Mouse (Mus musculus) erythroblast, embryonic 14.5 days (primary cell): Measurements from ENCODE around the gene Nell2. TPM values are rescaled to one million over a fixed set of nuclear protein-coding genes. Genes with fewer than 3 reads are reported as not detected.

Experiments
- H3K27me3 ChIP-seq: 2 replicates; pipeline ENCODE4 v1.6.1; 2012; ENCODE audit warnings: inconsistent platforms; ENCODE audit not compliant: control insufficient read depth
- H3K36me3 ChIP-seq: 2 replicates; pipeline ENCODE4 v1.6.1; 2012; ENCODE audit warnings: mild to moderate bottlenecking, inconsistent platforms; ENCODE audit not compliant: control insufficient read depth
- H3K4me1 ChIP-seq: 2 replicates; pipeline ENCODE4 v1.6.1; 2012; ENCODE audit warnings: inconsistent platforms; ENCODE audit not compliant: control insufficient read depth
- H3K4me3 ChIP-seq: replicated peaks from 2 replicates; pipeline ENCODE3; 2012; ENCODE audit warnings: moderate library complexity, mild to moderate bottlenecking, inconsistent platforms
- H3K9me3 ChIP-seq: 2 replicates; pipeline ENCODE4 v1.6.1; 2012; ENCODE audit warnings: low read length, inconsistent platforms, mixed read lengths; ENCODE audit not compliant: control insufficient read depth
- GATA1 ChIP-seq: IDR thresholded peaks from 2 replicates; pipeline ENCODE4 v1.6.1; 2012; ENCODE audit warnings: low read length, inconsistent platforms, mixed read lengths
- TAL1 ChIP-seq: IDR thresholded peaks from 3 replicates; pipeline ENCODE4 v1.6.1; 2012; ENCODE audit warnings: low read length, inconsistent platforms, mixed read lengths
- polyA plus RNA-seq: library from polyadenylated mRNA; stranded (reverse); fragments of >175 nt; gene quantifications from 2 replicates; pipeline ENCODE4 v1.2.3, GENCODE M21; 2012

Gene Nell2
- polyA plus RNA-seq, 1 experiment, result not detected

GRCm38 (mm10) chr15:95107246-95107809, 421.0 kb downstream of the Nell2 start:
- TF ChIP-seq GATA1, result no peak
- no peak for TF ChIP-seq TAL1
- Histone ChIP-seq H3K36me3 (no peaks in the 10 kb centered on the region), H3K27me3 (no peaks in the 10 kb centered on the region), H3K9me3 (peaks cover 17% of the 10 kb centered on the region), H3K4me3 (no peak overlapping the region), H3K4me1 (no peaks in the 10 kb centered on the region)

- Histone ChIP-seq H3K9me3 (peaks cover 27% of the 10 kb centered on the region), H3K36me3 (no peaks in the 10 kb centered on the region), H3K27me3 (no peaks in the 10 kb centered on the region), H3K4me3 (no peak overlapping the region), H3K4me1 (no peaks in the 10 kb centered on the region)
- no peak for TF ChIP-seq GATA1
- TF ChIP-seq TAL1, result no peak
These were observed 426.8 kb downstream of the Nell2 start for GRCm38 (mm10) chr15:95101522-95101921.

- Histone ChIP-seq H3K36me3 (no peaks in the 10 kb centered on the region), H3K4me3 (no peak overlapping the region), H3K9me3 (peaks cover 23% of the 10 kb centered on the region), H3K4me1 (no peaks in the 10 kb centered on the region), H3K27me3 (no peaks in the 10 kb centered on the region)
- TF ChIP-seq GATA1 (no peak), TAL1 (no peak)
These were observed 428.2 kb downstream of the Nell2 start for GRCm38 (mm10) chr15:95100133-95100532.

- H3K4me3 ChIP-seq, result no peak overlapping the region
- no peak for TF ChIP-seq GATA1
These were observed 442.4 kb downstream of the Nell2 start for GRCm38 (mm10) chr15:95085962-95086361.

GRCm38 (mm10) chr15:95081654-95082053, 446.7 kb downstream of the Nell2 start:
- no peak for TF ChIP-seq TAL1
- no peak for TF ChIP-seq GATA1
- Histone ChIP-seq H3K27me3 (no peaks in the 10 kb centered on the region), H3K36me3 (no peaks in the 10 kb centered on the region), H3K4me3 (no peak overlapping the region), H3K9me3 (peaks cover 44% of the 10 kb centered on the region), H3K4me1 (no peaks in the 10 kb centered on the region)

More at GRCm38 (mm10) chr15:95085962-95086361, 442.4 kb downstream of the Nell2 start:
- Histone ChIP-seq H3K36me3 (no peaks in the 10 kb centered on the region), H3K9me3 (peaks cover 19% of the 10 kb centered on the region), H3K4me1 (no peaks in the 10 kb centered on the region), H3K27me3 (no peaks in the 10 kb centered on the region)

GRCm38 (mm10) chr15:95075356-95075755, 453.0 kb downstream of the Nell2 start:
- no peaks in the 10 kb centered on the region for H3K4me1 ChIP-seq
- H3K4me3 ChIP-seq, result no peak overlapping the region
- H3K27me3 ChIP-seq, result no peaks in the 10 kb centered on the region
- peaks cover 37% of the 10 kb centered on the region for H3K9me3 ChIP-seq
- no peak for TF ChIP-seq TAL1
- no peak for TF ChIP-seq GATA1
- H3K36me3 ChIP-seq, result no peaks in the 10 kb centered on the region

- H3K9me3 ChIP-seq, result peaks cover 28% of the 10 kb centered on the region
- H3K4me3 ChIP-seq, result no peak overlapping the region
- H3K4me1 ChIP-seq, result no peaks in the 10 kb centered on the region
- H3K27me3 ChIP-seq, result no peaks in the 10 kb centered on the region
- no peaks in the 10 kb centered on the region for H3K36me3 ChIP-seq
- TF ChIP-seq TAL1 (no peak), GATA1 (no peak)
These were observed 457.5 kb downstream of the Nell2 start for GRCm38 (mm10) chr15:95070881-95071280.

- Histone ChIP-seq H3K4me1 (no peaks in the 10 kb centered on the region), H3K36me3 (no peaks in the 10 kb centered on the region), H3K4me3 (no peak overlapping the region), H3K9me3 (peaks cover 27% of the 10 kb centered on the region), H3K27me3 (no peaks in the 10 kb centered on the region)
- TF ChIP-seq TAL1, result no peak
- TF ChIP-seq GATA1, result no peak
These were observed 459.6 kb downstream of the Nell2 start for GRCm38 (mm10) chr15:95068799-95069198.

GRCm38 (mm10) chr15:95068023-95068422, 460.3 kb downstream of the Nell2 start:
- Histone ChIP-seq H3K36me3 (no peaks in the 10 kb centered on the region), H3K4me3 (no peak overlapping the region), H3K27me3 (no peaks in the 10 kb centered on the region), H3K9me3 (peaks cover 30% of the 10 kb centered on the region), H3K4me1 (no peaks in the 10 kb centered on the region)
- TF ChIP-seq TAL1 (no peak), GATA1 (no peak)

- TF ChIP-seq GATA1, result no peak
- no peak for TF ChIP-seq TAL1
- Histone ChIP-seq H3K4me3 (no peak overlapping the region), H3K4me1 (no peaks in the 10 kb centered on the region), H3K27me3 (no peaks in the 10 kb centered on the region), H3K9me3 (peaks cover 46% of the 10 kb centered on the region), H3K36me3 (no peaks in the 10 kb centered on the region)
These were observed 473.2 kb downstream of the Nell2 start for GRCm38 (mm10) chr15:95055081-95055650.
